Mouse (Mus musculus) liver, adult 2 months (tissue): ENCODE measurements around the gene Sipa1l2. TPM values are rescaled to one million over a fixed set of nuclear protein-coding genes. Genes with fewer than 3 reads are reported as not detected.

Experiments used
- DNase-seq: peaks from one replicate; pipeline ENCODE4 v3.0.0-alpha.2; 2011; ENCODE audit warnings: low read depth, low spot score; ENCODE audit errors: extremely low read depth
- H3K27ac ChIP-seq: fragments of 200-500 bp; replicated peaks from 2 replicates; pipeline ENCODE4 v1.5.1; 2012; ENCODE audit warnings: low read depth, mild to moderate bottlenecking, control low read depth, inconsistent platforms, low read length; ENCODE audit not compliant: insufficient read depth
- H3K27me3 ChIP-seq: fragments of 200-500 bp; 2 replicates; pipeline ENCODE4 v1.6.1; 2012; ENCODE audit warnings: mild to moderate bottlenecking, moderate library complexity, low read length, inconsistent platforms; ENCODE audit not compliant: control insufficient read depth, insufficient read depth
- H3K36me3 ChIP-seq: fragments of 200-500 bp; 2 replicates; pipeline ENCODE4 v1.6.1; 2012; ENCODE audit warnings: low read length, inconsistent platforms; ENCODE audit not compliant: control insufficient read depth, insufficient read depth
- H3K4me1 ChIP-seq: fragments of 200-500 bp; 2 replicates; pipeline ENCODE4 v1.6.1; 2011; ENCODE audit warnings: low read length; ENCODE audit not compliant: control insufficient read depth, insufficient read depth
- H3K4me3 ChIP-seq: fragments of 200-500 bp; 2 replicates; pipeline ENCODE4 v1.5.1; 2011; ENCODE audit warnings: low read depth, mild to moderate bottlenecking, control low read depth, low read length, moderate library complexity; ENCODE audit not compliant: insufficient read depth
- H3K79me2 ChIP-seq: fragments of 200-500 bp; 2 replicates; pipeline ENCODE4 v1.6.1; 2012; ENCODE audit warnings: inconsistent platforms, mild to moderate bottlenecking, low read length, moderate library complexity; ENCODE audit not compliant: control insufficient read depth, insufficient read depth
- H3K9ac ChIP-seq: fragments of 200-500 bp; 2 replicates; pipeline ENCODE4 v1.6.1; 2012; ENCODE audit warnings: low read depth, mild to moderate bottlenecking, control low read depth, inconsistent platforms, low read length
- CTCF ChIP-seq: fragments of 200-500 bp; IDR thresholded peaks from 2 replicates; pipeline ENCODE4 v1.5.1; 2011; ENCODE audit warnings: low read depth, low read length, control low read depth
- POLR2A ChIP-seq: fragments of 200-500 bp; IDR thresholded peaks from 2 replicates; pipeline ENCODE4 v1.6.1; 2011; ENCODE audit warnings: low read length, control low read depth; ENCODE audit not compliant: insufficient read depth; ENCODE audit errors: extremely low read depth
- WGBS: fragments of 180-500 bp; shearing (Covaris S2); methylation state at CpG from one replicate; pipeline ENCODE4 v1.1.7; 2018; 5-methylcytosine and 5-hydroxymethylcytosine counted together
- polyA plus RNA-seq: library from polyadenylated mRNA; depleted of rRNA; stranded (reverse); fragments of >200 nt; gene quantifications from 2 replicates; pipeline ENCODE4 v1.2.3, GENCODE M21; 2012
- total RNA-seq: library from RNA; depleted of rRNA; stranded (reverse); fragments of >200 nt; gene quantifications from 2 replicates; pipeline ENCODE4 v1.2.3, GENCODE M21; 2014

Sipa1l2 gene
- total and polyA plus RNA-seq, 2 experiments = 1.5 to 2.5 TPM

- Histone ChIP-seq H3K27me3 (no peaks in the 10 kb centered on the region), H3K79me2 (no peaks in the 10 kb centered on the region), H3K36me3 (no peaks in the 10 kb centered on the region), H3K4me3 (no peak overlapping the region), H3K27ac (no peak overlapping the region), H3K9ac (no peak overlapping the region), H3K4me1 (peaks cover 6% of the 10 kb centered on the region; the same call in 1 of the 2 replicates)
- TF ChIP-seq CTCF = no peak
- no peak for DNase-seq
- WGBS = 60% methylated on average over 6 of the region's 6 CpGs
These were observed 38.5 kb downstream of the Sipa1l2 start for GRCm38 (mm10) chr8:125531088-125531438.

GRCm38 (mm10) chr8:125530187-125531087 is 39.2 kb downstream of the Sipa1l2 start:
- no peaks in the 10 kb centered on the region for H3K79me2 ChIP-seq
- H3K9ac ChIP-seq = no peak overlapping the region
- H3K27ac ChIP-seq = no peak overlapping the region
- no peaks in the 10 kb centered on the region for H3K27me3 ChIP-seq
- H3K4me1 ChIP-seq = peaks cover 6% of the 10 kb centered on the region; the same call in 1 of the 2 replicates
- no peak overlapping the region for H3K4me3 ChIP-seq
- WGBS = 65% methylated on average over 15 of the region's 15 CpGs
- TF ChIP-seq POLR2A (no peak), CTCF (no peak)
- DNase-seq = no peak
- no peaks in the 10 kb centered on the region for H3K36me3 ChIP-seq

GRCm38 (mm10) chr8:125529019-125529418 is 40.6 kb downstream of the Sipa1l2 start:
- DNase-seq = no peak
- Histone ChIP-seq H3K27me3 (no peaks in the 10 kb centered on the region), H3K4me3 (no peak overlapping the region), H3K36me3 (no peaks in the 10 kb centered on the region), H3K79me2 (no peaks in the 10 kb centered on the region), H3K9ac (no peak overlapping the region), H3K27ac (no peak overlapping the region), H3K4me1 (peaks cover 6% of the 10 kb centered on the region; the same call in 1 of the 2 replicates)
- 79% methylated on average over 6 of the region's 6 CpGs for WGBS
- TF ChIP-seq CTCF (no peak), POLR2A (no peak)

GRCm38 (mm10) chr8:125527941-125528340 is 41.7 kb downstream of the Sipa1l2 start:
- WGBS = 83% methylated on average over 3 of the region's 3 CpGs
- Histone ChIP-seq H3K9ac (no peak overlapping the region), H3K4me1 (peaks cover 6% of the 10 kb centered on the region; the same call in 1 of the 2 replicates), H3K36me3 (no peaks in the 10 kb centered on the region), H3K27ac (no peak overlapping the region), H3K79me2 (no peaks in the 10 kb centered on the region), H3K27me3 (no peaks in the 10 kb centered on the region), H3K4me3 (no peak overlapping the region)
- TF ChIP-seq CTCF (no peak), POLR2A (no peak)
- DNase-seq = no peak

- no peak overlapping the region for H3K9ac ChIP-seq
- TF ChIP-seq CTCF (no peak), POLR2A (no peak)
- H3K4me1 ChIP-seq = peaks cover 6% of the 10 kb centered on the region; the same call in 1 of the 2 replicates
- no peak overlapping the region for H3K4me3 ChIP-seq
- WGBS = 85% methylated on average over 7 of the region's 7 CpGs
- no peaks in the 10 kb centered on the region for H3K27me3 ChIP-seq
- H3K79me2 ChIP-seq = no peaks in the 10 kb centered on the region
- no peak overlapping the region for H3K27ac ChIP-seq
- no peaks in the 10 kb centered on the region for H3K36me3 ChIP-seq
- no peak for DNase-seq
These were observed 42.6 kb downstream of the Sipa1l2 start for GRCm38 (mm10) chr8:125526999-125527398.

GRCm38 (mm10) chr8:125526582-125526981 is 43.0 kb downstream of the Sipa1l2 start:
- no peak overlapping the region for H3K4me3 ChIP-seq
- TF ChIP-seq CTCF = no peak
- no peak for TF ChIP-seq POLR2A
- no peaks in the 10 kb centered on the region for H3K27me3 ChIP-seq
- H3K79me2 ChIP-seq = no peaks in the 10 kb centered on the region
- peaks cover 6% of the 10 kb centered on the region; the same call in 1 of the 2 replicates for H3K4me1 ChIP-seq
- H3K9ac ChIP-seq = no peak overlapping the region
- H3K36me3 ChIP-seq = no peaks in the 10 kb centered on the region
- H3K27ac ChIP-seq = no peak overlapping the region
- no peak for DNase-seq
- 86% methylated on average over 7 of the region's 7 CpGs for WGBS
